Mouse (Mus musculus): Measurements from ENCODE around the gene Slc16a12. TPM values are rescaled to one million over a fixed set of nuclear protein-coding genes. Genes with fewer than 3 reads are reported as not detected.
A peak's percentile ranks its signal among the peaks of the same experiment; 100 is the strongest.

Slc16a12 gene
- polyA plus RNA-seq, 1 experiment, result not detected

- no peak overlapping the region for H3K4me3 ChIP-seq (ENCODE audit: insufficient read depth, low read depth, low read length)
- TF ChIP-seq CTCF (IDR thresholded peaks at IDR 0.05; ENCODE audit: insufficient read depth, low read depth, low read length) (no peak), POLR2A (IDR thresholded peaks at IDR 0.05; ENCODE audit: insufficient read depth, low read depth, low read length) (no peak)
- H3K4me1 ChIP-seq (ENCODE audit: control insufficient read depth, insufficient read depth, low read length), result no peaks in the 10 kb centered on the region
- no peak overlapping the region for H3K27ac ChIP-seq (ENCODE audit: insufficient read depth, low read depth, low read length)
- WGBS, result 63% methylated on average over 1 of the region's 1 CpGs
Observed at GRCm38 (mm10) chr19:34698852-34699251, 48.2 kb downstream of the Slc16a12 start.

- H3K27ac ChIP-seq (ENCODE audit: insufficient read depth, low read depth, low read length), result no peak overlapping the region
- no peak overlapping the region for H3K4me3 ChIP-seq (ENCODE audit: insufficient read depth, low read depth, low read length)
- TF ChIP-seq POLR2A (IDR thresholded peaks at IDR 0.05; ENCODE audit: insufficient read depth, low read depth, low read length) (no peak), CTCF (IDR thresholded peaks at IDR 0.05; ENCODE audit: insufficient read depth, low read depth, low read length) (no peak)
- no peaks in the 10 kb centered on the region for H3K4me1 ChIP-seq (ENCODE audit: control insufficient read depth, insufficient read depth, low read length)
- WGBS, result 84% methylated on average over 3 of the region's 3 CpGs
Observed at GRCm38 (mm10) chr19:34698432-34698831, 48.7 kb downstream of the Slc16a12 start.

DNA sequence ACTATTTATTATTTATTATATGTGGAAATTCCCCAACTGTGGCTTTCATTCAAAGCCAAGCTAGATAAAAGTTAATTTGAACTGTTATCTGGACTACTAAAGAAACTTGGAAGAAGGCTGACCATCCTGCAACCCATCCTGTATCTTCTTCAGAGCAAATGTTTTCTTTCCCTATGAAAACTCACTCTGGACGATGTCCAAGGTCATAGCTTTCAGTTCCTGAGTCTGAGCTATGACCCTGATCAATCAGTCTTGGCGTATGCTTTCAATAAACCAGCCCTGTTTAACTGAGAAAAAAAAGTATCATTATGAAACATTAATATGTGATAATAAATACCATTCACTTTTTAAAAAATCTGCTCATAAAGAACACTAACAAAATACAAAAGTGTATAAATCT is 49.6 kb downstream of the Slc16a12 start:
- TF ChIP-seq POLR2A (IDR thresholded peaks at IDR 0.05; ENCODE audit: insufficient read depth, low read depth, low read length) (no peak), CTCF (IDR thresholded peaks at IDR 0.05; ENCODE audit: insufficient read depth, low read depth, low read length) (no peak)
- Histone ChIP-seq H3K4me1 (ENCODE audit: control insufficient read depth, insufficient read depth, low read length) (no peaks in the 10 kb centered on the region), H3K27ac (ENCODE audit: insufficient read depth, low read depth, low read length) (no peak overlapping the region), H3K4me3 (ENCODE audit: insufficient read depth, low read depth, low read length) (no peak overlapping the region)
- whole genome bisulfite sequencing, result 79% methylated on average over 2 of the region's 2 CpGs

GRCm38 (mm10) chr19:34696352-34696986 is 50.6 kb downstream of the Slc16a12 start:
- H3K27ac ChIP-seq (ENCODE audit: insufficient read depth, low read depth, low read length), result no peak overlapping the region
- 95% methylated on average over 8 of the region's 8 CpGs for WGBS
- no peak overlapping the region for H3K4me3 ChIP-seq (ENCODE audit: insufficient read depth, low read depth, low read length)
- no peak for TF ChIP-seq POLR2A (IDR thresholded peaks at IDR 0.05; ENCODE audit: insufficient read depth, low read depth, low read length)
- no peak for TF ChIP-seq CTCF (IDR thresholded peaks at IDR 0.05; ENCODE audit: insufficient read depth, low read depth, low read length)
- no peaks in the 10 kb centered on the region for H3K4me1 ChIP-seq (ENCODE audit: control insufficient read depth, insufficient read depth, low read length)

DNA sequence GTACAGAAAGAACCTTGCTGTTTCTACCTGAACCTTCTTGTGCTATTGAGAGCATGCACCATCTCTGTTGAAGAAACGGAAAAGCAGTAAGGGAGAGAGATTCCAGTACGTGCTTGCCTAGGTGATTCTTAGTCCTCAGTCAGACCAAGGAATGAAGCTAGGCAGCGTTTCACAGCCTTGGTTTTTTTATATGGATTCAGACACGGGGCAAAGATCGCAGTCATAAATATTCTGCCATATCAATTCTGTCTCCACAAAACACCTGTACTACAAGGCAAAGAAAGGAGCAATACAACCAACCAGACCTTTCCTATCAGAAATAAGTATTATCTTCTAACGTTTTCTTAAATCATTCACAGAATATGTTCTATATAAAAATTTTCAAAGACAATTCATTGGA is 55.7 kb downstream of the Slc16a12 start:
- no peak overlapping the region for H3K27ac ChIP-seq (ENCODE audit: insufficient read depth, low read depth, low read length)
- H3K4me3 ChIP-seq (ENCODE audit: insufficient read depth, low read depth, low read length), result no peak overlapping the region
- no peak for TF ChIP-seq POLR2A (IDR thresholded peaks at IDR 0.05; ENCODE audit: insufficient read depth, low read depth, low read length)
- TF ChIP-seq CTCF (IDR thresholded peaks at IDR 0.05; ENCODE audit: insufficient read depth, low read depth, low read length), result no peak
- whole genome bisulfite sequencing, result 85% methylated on average over 6 of the region's 6 CpGs
- H3K4me1 ChIP-seq (ENCODE audit: control insufficient read depth, insufficient read depth, low read length), result no peaks in the 10 kb centered on the region

DNA sequence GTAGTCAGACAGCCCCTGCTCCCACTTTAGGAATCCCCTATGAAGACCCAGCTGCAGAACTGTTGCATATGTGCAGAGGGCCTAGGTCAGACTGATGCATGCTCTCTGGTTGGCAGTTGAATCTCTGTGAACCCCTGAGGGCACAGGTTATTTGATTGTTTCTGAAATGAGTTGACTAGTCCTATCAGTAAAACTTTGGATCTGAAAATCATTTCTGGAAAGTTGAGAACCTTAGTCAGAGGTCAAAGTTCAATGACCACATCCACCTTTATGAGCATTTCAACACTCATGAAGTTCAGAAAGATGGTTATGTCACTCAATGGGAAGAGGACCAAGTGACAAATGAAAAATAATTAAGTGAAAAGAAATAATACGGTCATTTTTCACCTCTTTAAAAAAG is 61.6 kb downstream of the Slc16a12 start:
- WGBS, result 94% methylated on average over 1 of the region's 1 CpGs
- Histone ChIP-seq H3K4me1 (ENCODE audit: control insufficient read depth, insufficient read depth, low read length) (no peaks in the 10 kb centered on the region), H3K4me3 (ENCODE audit: insufficient read depth, low read depth, low read length) (no peak overlapping the region), H3K27ac (ENCODE audit: insufficient read depth, low read depth, low read length) (no peak overlapping the region)
- no peak for TF ChIP-seq POLR2A (IDR thresholded peaks at IDR 0.05; ENCODE audit: insufficient read depth, low read depth, low read length)
- no peak for TF ChIP-seq CTCF (IDR thresholded peaks at IDR 0.05; ENCODE audit: insufficient read depth, low read depth, low read length)

GRCm38 (mm10) chr19:34684857-34685256 is 62.2 kb downstream of the Slc16a12 start:
- Histone ChIP-seq H3K27ac (ENCODE audit: insufficient read depth, low read depth, low read length) (no peak overlapping the region), H3K4me1 (ENCODE audit: control insufficient read depth, insufficient read depth, low read length) (no peaks in the 10 kb centered on the region), H3K4me3 (ENCODE audit: insufficient read depth, low read depth, low read length) (no peak overlapping the region)
- TF ChIP-seq POLR2A (IDR thresholded peaks at IDR 0.05; ENCODE audit: insufficient read depth, low read depth, low read length) (no peak), CTCF (IDR thresholded peaks at IDR 0.05; ENCODE audit: insufficient read depth, low read depth, low read length) (0 out of 2 replicates have a peak, but pooled peaks have one; percentile 26)
- WGBS, result 62% methylated on average over 1 of the region's 1 CpGs

DNA sequence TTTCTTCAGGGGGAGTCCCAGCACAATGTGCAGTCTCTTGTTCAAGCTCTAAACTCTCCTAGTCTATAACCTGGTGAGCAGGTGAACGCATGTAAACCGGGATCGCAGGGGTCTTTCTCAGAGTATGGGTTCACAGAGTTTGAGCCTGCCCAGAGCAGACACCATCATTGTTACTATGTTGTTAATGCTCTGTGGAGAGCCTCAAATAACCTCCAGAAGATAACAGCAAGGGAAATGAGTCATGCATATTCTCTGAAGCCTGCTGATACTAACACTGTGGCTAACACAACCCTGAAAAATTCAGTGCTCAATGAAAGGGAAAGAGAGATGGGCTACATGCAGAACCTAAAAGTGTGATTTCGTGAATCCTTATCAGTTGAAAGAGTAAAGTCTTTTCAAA is 68.7 kb downstream of the Slc16a12 start:
- WGBS, result 81% methylated on average over 4 of the region's 4 CpGs
- peaks cover 2% of the 10 kb centered on the region; the same call in 1 of the 2 replicates for H3K4me1 ChIP-seq (ENCODE audit: control insufficient read depth, insufficient read depth, low read length)
- no peak overlapping the region for H3K4me3 ChIP-seq (ENCODE audit: insufficient read depth, low read depth, low read length)
- TF ChIP-seq POLR2A (IDR thresholded peaks at IDR 0.05; ENCODE audit: insufficient read depth, low read depth, low read length), result no peak
- TF ChIP-seq CTCF (IDR thresholded peaks at IDR 0.05; ENCODE audit: insufficient read depth, low read depth, low read length), result no peak
- no peak overlapping the region for H3K27ac ChIP-seq (ENCODE audit: insufficient read depth, low read depth, low read length)

GRCm38 (mm10) chr19:34673476-34673875 is 73.6 kb downstream of the Slc16a12 start:
- Histone ChIP-seq H3K27ac (ENCODE audit: insufficient read depth, low read depth, low read length) (no peak overlapping the region), H3K4me1 (ENCODE audit: control insufficient read depth, insufficient read depth, low read length) (peaks cover 2% of the 10 kb centered on the region; the same call in 1 of the 2 replicates), H3K4me3 (ENCODE audit: insufficient read depth, low read depth, low read length) (no peak overlapping the region)
- WGBS, result 54% methylated on average over 7 of the region's 7 CpGs
- TF ChIP-seq POLR2A (IDR thresholded peaks at IDR 0.05; ENCODE audit: insufficient read depth, low read depth, low read length) (no peak), CTCF (IDR thresholded peaks at IDR 0.05; ENCODE audit: insufficient read depth, low read depth, low read length) (no peak)

All from olfactory bulb, adult 2 months (tissue).